Mouse (Mus musculus) liver, postnatal 0 days (tissue): Measurements from ENCODE around the gene Ptpn9. TPM values are rescaled to one million over a fixed set of nuclear protein-coding genes. Genes with fewer than 3 reads are reported as not detected.
A peak's percentile ranks its signal among the peaks of the same experiment; 100 is the strongest.

Experiments used
- ATAC-seq: fragments of 200-750 bp; cut with Nextera tagmentation; 2 replicates; pipeline ENCODE4 v1.8.0; 2017; ENCODE audit warnings: mild to moderate bottlenecking, moderate library complexity
- DNase-seq: peaks from one replicate; pipeline ENCODE4 v3.0.0-alpha.2; 2016
- H3K27ac ChIP-seq: fragments of 300-500 bp; sonication (generic); 2 replicates; pipeline ENCODE4 v1.5.1; 2014; ENCODE audit warnings: antibody characterized with exemption, moderate library complexity, mild to moderate bottlenecking, low read depth
- H3K27me3 ChIP-seq: fragments of 300-500 bp; sonication (generic); 2 replicates; pipeline ENCODE4 v1.6.1; 2014; ENCODE audit warnings: low read length, control low read depth, mixed read lengths; ENCODE audit not compliant: insufficient read depth
- H3K36me3 ChIP-seq: fragments of 300-500 bp; sonication (generic); replicated peaks from 2 replicates; pipeline ENCODE4 v1.6.1; 2014; ENCODE audit warnings: mild to moderate bottlenecking, control low read depth, low read length, moderate library complexity, mixed read lengths; ENCODE audit not compliant: insufficient read depth
- H3K4me1 ChIP-seq: fragments of 300-500 bp; sonication (generic); 2 replicates; pipeline ENCODE4 v1.6.1; 2014; ENCODE audit warnings: antibody characterized with exemption, mild to moderate bottlenecking, control low read depth; ENCODE audit not compliant: insufficient read depth
- H3K4me2 ChIP-seq: fragments of 300-500 bp; sonication (generic); 2 replicates; pipeline ENCODE4 v1.6.1; 2014; ENCODE audit warnings: low read depth, mild to moderate bottlenecking, low read length, moderate library complexity, mixed read lengths
- H3K4me3 ChIP-seq: fragments of 300-500 bp; sonication (generic); 2 replicates; pipeline ENCODE4 v1.5.1; 2014; ENCODE audit warnings: low read depth, low read length
- H3K9ac ChIP-seq: fragments of 300-500 bp; sonication (generic); replicated peaks from 2 replicates; pipeline ENCODE4 v1.6.1; 2014; ENCODE audit warnings: mild to moderate bottlenecking, moderate library complexity
- H3K9me3 ChIP-seq: fragments of 300-500 bp; sonication (generic); 2 replicates; pipeline ENCODE4 v1.6.1; 2016; ENCODE audit warnings: mild to moderate bottlenecking, control low read depth, low read length, mixed read lengths
- CTCF ChIP-seq: sonication (generic); IDR thresholded peaks from 2 replicates; pipeline ENCODE4 v1.5.1; 2016; ENCODE audit warnings: antibody characterized with exemption, low read depth
- EP300 ChIP-seq: IDR thresholded peaks from 2 replicates; pipeline ENCODE4 v1.6.1; 2016; ENCODE audit warnings: antibody characterized with exemption, low read depth, mild to moderate bottlenecking
- WGBS: fragments of 180-500 bp; shearing (Covaris S2); extraction: QIAGEN DNeasy Blood & Tissue Kit; methylation state at CpG from one replicate; pipeline ENCODE4 v1.1.7; 2014; ENCODE audit not compliant: insufficient replicate concordance; 5-methylcytosine and 5-hydroxymethylcytosine counted together
- polyA plus RNA-seq: library from polyadenylated mRNA; unstranded; fragments of >200 nt; fragmentation: Nextera tagmentation; extraction: Ambion mirVana; gene quantifications from 2 replicates; pipeline ENCODE4 v1.2.1, GENCODE M21; 2015

Gene Ptpn9
- polyA plus RNA-seq, 1 experiment from 2014 or later: 5.0 TPM

DNA sequence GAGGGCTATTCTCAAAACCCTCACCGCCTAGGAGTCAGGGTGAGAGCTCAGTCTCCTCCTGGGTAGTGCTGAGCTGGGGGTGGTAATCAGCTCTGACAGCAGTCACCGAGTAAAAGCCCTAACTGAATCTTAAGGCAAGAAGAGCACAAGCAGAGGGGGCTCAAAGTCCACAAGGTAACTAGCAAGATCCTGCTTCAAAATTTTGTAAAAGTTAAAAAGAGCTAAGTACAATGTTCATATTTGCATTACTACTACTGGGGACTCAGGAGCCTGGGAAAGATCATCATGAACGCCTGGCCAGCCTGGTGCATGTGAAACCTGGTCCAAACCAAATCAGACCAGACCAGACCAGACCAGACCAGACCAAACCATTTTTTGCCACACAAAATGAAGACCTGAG lies 73.5 kb downstream of the Ptpn9 start:
- Histone ChIP-seq H3K4me2 (peak overlapping the region; percentile 51), H3K4me3 (no peak overlapping the region), H3K4me1 (peaks cover 30% of the 10 kb centered on the region), H3K27ac (peak overlapping the region; percentile 66), H3K9ac (no peak overlapping the region), H3K36me3 (no peaks in the 10 kb centered on the region), H3K27me3 (no peaks in the 10 kb centered on the region), H3K9me3 (no peaks in the 10 kb centered on the region)
- ATAC-seq (no peak), DNase-seq (no peak)
- TF ChIP-seq EP300: no peak
- no peak for TF ChIP-seq CTCF
- 58% methylated on average over 3 of the region's 3 CpGs for WGBS

DNA sequence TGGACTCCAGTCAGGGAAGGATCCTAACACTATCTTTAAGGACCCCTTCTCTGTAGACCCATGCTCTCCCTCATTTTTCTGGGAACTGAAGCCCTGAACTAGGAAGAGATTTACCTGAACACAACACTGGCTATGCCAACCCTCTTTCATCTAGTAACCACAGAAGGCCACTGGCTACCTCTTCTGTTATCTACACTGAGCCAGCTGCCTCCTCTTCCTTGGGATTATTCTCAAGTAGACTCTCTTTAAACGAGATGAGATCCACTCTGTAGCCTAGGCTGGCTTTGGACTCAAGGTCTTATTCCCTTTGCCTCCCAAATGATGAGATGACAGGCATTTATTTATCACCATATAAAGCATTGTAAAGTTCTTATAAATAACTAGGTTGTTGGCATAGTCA lies 75.5 kb downstream of the Ptpn9 start:
- H3K27ac ChIP-seq: peak overlapping the region; percentile 84
- H3K4me3 ChIP-seq: peak overlapping the region; percentile 85
- TF ChIP-seq EP300 (peak; percentile 79), CTCF (no peak)
- peaks cover 33% of the 10 kb centered on the region for H3K4me1 ChIP-seq
- no peaks in the 10 kb centered on the region for H3K36me3 ChIP-seq
- H3K9ac ChIP-seq: peak overlapping the region; percentile 90
- no peaks in the 10 kb centered on the region for H3K9me3 ChIP-seq
- ATAC-seq (no peak), DNase-seq (no peak)
- no peaks in the 10 kb centered on the region for H3K27me3 ChIP-seq
- 24% methylated on average over 1 of the region's 1 CpGs for WGBS
- peak overlapping the region; percentile 93 for H3K4me2 ChIP-seq

DNA sequence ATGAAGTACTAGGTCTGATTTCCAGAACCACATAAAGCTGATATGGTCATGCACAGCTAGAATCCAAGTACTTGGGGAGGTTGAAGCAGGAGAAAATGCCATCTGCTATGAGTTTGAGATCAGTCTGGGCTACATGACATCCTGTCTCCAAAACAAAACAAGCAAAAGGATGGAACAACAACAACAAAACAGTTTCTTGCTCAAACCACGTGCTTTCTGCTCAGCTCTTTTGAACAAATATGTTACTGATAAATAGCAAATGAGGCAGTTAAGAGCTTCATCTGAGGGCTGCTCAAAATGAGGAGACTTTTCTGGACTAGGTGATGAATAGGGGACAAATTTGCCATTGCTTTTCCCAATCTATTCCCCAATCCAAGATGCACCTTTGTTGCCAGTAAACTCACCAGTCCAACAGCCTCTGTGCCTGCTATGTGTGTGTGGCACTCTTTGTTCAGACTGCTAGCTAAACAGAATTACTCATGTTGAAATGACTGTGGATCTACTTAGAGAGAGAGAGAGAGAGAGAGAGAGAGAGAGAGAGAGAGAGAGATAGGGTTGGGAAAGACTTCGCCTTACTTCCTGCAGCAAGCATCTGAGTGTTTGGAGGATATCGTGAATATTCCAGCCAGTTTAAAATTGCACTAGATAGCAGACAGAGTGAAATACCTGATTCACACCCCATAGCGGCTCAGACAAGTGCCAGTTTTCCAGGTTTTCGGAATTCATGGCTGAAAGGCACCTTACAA lies 76.2 kb downstream of the Ptpn9 start:
- H3K9ac ChIP-seq: peak overlapping the region; percentile 90
- peaks cover 29% of the 10 kb centered on the region for H3K4me1 ChIP-seq
- no peak for DNase-seq
- 6% methylated on average over 5 of the region's 5 CpGs for WGBS
- H3K4me3 ChIP-seq: peak overlapping the region; percentile 85
- no peaks in the 10 kb centered on the region for H3K27me3 ChIP-seq
- no peaks in the 10 kb centered on the region for H3K36me3 ChIP-seq
- peak overlapping the region; percentile 93 for H3K4me2 ChIP-seq
- no peak for TF ChIP-seq EP300
- TF ChIP-seq CTCF: no peak
- H3K9me3 ChIP-seq: no peaks in the 10 kb centered on the region
- no peak for ATAC-seq
- H3K27ac ChIP-seq: peak overlapping the region; percentile 84

DNA sequence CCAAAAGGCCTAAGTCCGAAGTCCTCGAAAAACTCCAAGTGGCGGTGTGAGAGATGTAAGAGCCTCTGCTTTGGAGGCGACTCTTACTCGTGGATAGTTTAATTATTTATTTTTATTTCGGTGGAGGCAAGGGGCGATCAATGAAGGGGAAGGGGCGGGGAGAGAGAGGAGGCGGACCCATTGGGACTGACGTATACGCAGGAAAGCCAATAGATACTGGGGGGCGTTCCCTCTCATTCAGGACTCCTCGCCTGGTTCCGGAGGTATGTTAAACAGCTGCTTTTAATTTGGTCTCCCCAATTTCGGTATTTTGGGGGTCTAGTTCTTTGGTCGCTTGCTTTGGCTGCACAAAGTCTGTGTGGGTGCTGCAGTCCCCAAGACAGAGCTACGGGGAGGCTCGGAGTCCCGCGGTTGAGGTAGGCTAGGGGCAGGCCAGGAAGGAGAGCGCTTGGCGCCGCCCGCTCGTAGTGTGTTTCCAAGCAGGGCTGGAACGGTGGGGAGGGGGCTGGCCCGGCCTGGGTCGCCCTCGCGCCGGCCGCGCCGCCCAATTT lies 77.2 kb downstream of the Ptpn9 start, which contains the start of gene Sin3a:
Gene Sin3a, plus strand, starts transcription at position 240 of the 551 bp plus-strand sequence.
- WGBS: under 1% methylated on average over 34 of the region's 34 CpGs
- DNase-seq: peak; percentile 85
- H3K27ac ChIP-seq: peak within 1 kb of the TSS; percentile 99
- H3K27me3 ChIP-seq: no peaks in the 10 kb centered on the region
- H3K4me2 ChIP-seq: peak within 1 kb of the TSS; percentile 93
- TF ChIP-seq EP300 (peak; percentile 29; the same call in 1 of the 2 replicates), CTCF (0 out of 2 replicates have a peak, but pooled peaks have one; percentile 3)
- no peaks in the 10 kb centered on the region for H3K36me3 ChIP-seq
- H3K4me3 ChIP-seq: peak within 1 kb of the TSS; percentile 85
- ATAC-seq: no peak
- H3K9me3 ChIP-seq: no peaks in the 10 kb centered on the region
- H3K9ac ChIP-seq: peak within 1 kb of the TSS; percentile 90
- H3K4me1 ChIP-seq: peaks cover 27% of the 10 kb centered on the region

DNA sequence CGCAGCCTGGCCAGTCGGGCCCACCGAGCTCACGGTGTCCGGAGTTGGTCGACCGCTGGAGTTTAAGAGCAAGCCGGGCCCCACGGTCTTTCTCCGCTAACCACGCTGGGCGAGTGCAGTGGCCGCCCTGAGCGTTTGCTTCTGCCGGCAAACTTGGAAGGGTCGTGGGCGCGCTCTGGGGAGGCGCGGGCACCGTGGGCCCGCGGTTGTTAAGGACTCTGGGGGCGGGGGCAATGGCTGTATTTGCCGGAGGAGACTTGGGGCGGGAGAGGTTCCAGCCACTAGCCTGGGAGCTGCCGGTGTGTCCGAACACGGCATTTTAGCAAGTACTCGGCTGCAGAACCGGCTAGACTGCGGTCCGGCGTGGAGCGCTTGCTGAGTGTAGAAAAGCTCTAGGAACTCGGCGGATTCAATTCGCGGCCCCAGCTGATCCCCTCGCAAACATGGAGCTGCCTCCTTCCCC lies 77.8 kb downstream of the Ptpn9 start:
- 0% methylated on average over 40 of the region's 40 CpGs for WGBS
- Histone ChIP-seq H3K9me3 (no peaks in the 10 kb centered on the region), H3K27me3 (no peaks in the 10 kb centered on the region), H3K4me1 (peaks cover 23% of the 10 kb centered on the region), H3K4me2 (peak overlapping the region; percentile 93), H3K36me3 (no peaks in the 10 kb centered on the region), H3K9ac (peak overlapping the region; percentile 90), H3K4me3 (peak overlapping the region; percentile 85), H3K27ac (peak overlapping the region; percentile 99)
- no peak for DNase-seq
- TF ChIP-seq EP300 (no peak), CTCF (no peak)
- no peak for ATAC-seq

DNA sequence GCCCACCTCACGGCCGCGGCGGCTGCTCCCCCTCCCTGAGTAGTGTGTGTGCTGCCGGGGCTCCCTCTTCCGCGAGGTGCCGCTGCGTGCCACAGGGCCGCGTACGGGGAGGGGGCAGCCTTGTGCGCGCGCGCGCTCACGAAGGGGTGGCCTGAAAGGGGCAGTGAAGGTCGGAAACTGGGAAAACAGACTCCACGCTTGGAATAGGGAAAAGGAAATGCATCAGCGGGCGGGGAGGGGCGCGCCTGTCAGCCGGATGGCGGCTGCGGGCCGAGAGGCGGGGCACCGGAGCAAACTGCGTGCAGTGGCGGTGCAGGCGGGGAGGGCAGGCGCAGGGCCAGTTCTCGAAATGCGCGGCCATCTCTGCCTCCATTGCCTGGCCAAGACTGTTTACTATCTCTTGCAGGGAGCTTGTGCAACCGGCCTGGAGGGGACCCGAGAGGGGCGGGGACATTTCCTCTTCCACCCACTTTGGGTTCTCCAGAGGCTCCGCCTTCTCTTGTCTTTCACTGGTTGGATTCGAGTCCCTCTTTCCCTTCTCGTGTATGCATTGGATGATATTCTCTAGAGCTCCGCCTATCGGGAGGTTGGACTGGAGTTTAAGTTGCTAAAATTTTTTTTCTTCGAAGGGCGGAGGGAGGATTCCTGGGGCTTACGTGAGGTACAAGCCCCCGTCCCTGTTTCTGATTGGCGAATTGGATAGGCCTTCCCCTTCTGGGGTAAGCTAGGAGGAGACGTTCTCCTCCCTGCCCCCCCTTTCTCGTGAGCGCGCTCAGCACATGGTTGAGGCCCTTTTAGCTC lies 78.5 kb downstream of the Ptpn9 start:
- Histone ChIP-seq H3K9ac (peak overlapping the region; percentile 90), H3K4me1 (peaks cover 25% of the 10 kb centered on the region), H3K4me2 (peak overlapping the region; percentile 93), H3K27ac (peak overlapping the region; percentile 99), H3K36me3 (no peaks in the 10 kb centered on the region), H3K27me3 (no peaks in the 10 kb centered on the region), H3K9me3 (no peaks in the 10 kb centered on the region), H3K4me3 (peak overlapping the region; percentile 85)
- under 1% methylated on average over 46 of the region's 54 CpGs for WGBS
- DNase-seq (peak; percentile 93), ATAC-seq (peak; percentile 54)
- TF ChIP-seq EP300: no peak; the same call in 1 of the 2 replicates
- TF ChIP-seq CTCF: peak; percentile 75
